Mouse (Mus musculus) megakaryocyte, embryonic 14.5 days (primary cell): ENCODE results near the gene Wdr90. TPM values are rescaled to one million over a fixed set of nuclear protein-coding genes. Genes with fewer than 3 reads are reported as not detected.

Experiments used
- H3K27me3 ChIP-seq: replicated peaks from 2 replicates; pipeline ENCODE3; 2012; ENCODE audit warnings: inconsistent platforms
- H3K36me3 ChIP-seq: replicated peaks from 2 replicates; pipeline ENCODE3; 2012; ENCODE audit warnings: low read length, inconsistent platforms, mixed read lengths
- H3K4me1 ChIP-seq: 2 replicates; pipeline ENCODE4 v1.6.1; 2012; ENCODE audit warnings: inconsistent platforms
- H3K4me3 ChIP-seq: replicated peaks from 2 replicates; pipeline ENCODE3; 2012; ENCODE audit warnings: moderate library complexity, mild to moderate bottlenecking, inconsistent platforms
- H3K9me3 ChIP-seq: 2 replicates; pipeline ENCODE4 v1.6.1; 2012; ENCODE audit warnings: inconsistent platforms
- FLI1 ChIP-seq: IDR thresholded peaks from 2 replicates; pipeline ENCODE4 v1.6.1; 2012; ENCODE audit warnings: low read length, inconsistent platforms, mixed read lengths
- GATA1 ChIP-seq: IDR thresholded peaks from 3 replicates; pipeline ENCODE4 v1.6.1; 2012; ENCODE audit warnings: mixed read lengths, low read length, inconsistent platforms, borderline replicate concordance
- polyA plus RNA-seq: library from polyadenylated mRNA; stranded (reverse); fragments of >175 nt; gene quantifications from 2 replicates; pipeline ENCODE4 v1.2.3, GENCODE M21; 2012; ENCODE audit warnings: low replicate concordance; ENCODE audit not compliant: insufficient read depth

Wdr90 gene
- 6.0 and 10.1 TPM in 2 replicates for polyA plus RNA-seq

DNA sequence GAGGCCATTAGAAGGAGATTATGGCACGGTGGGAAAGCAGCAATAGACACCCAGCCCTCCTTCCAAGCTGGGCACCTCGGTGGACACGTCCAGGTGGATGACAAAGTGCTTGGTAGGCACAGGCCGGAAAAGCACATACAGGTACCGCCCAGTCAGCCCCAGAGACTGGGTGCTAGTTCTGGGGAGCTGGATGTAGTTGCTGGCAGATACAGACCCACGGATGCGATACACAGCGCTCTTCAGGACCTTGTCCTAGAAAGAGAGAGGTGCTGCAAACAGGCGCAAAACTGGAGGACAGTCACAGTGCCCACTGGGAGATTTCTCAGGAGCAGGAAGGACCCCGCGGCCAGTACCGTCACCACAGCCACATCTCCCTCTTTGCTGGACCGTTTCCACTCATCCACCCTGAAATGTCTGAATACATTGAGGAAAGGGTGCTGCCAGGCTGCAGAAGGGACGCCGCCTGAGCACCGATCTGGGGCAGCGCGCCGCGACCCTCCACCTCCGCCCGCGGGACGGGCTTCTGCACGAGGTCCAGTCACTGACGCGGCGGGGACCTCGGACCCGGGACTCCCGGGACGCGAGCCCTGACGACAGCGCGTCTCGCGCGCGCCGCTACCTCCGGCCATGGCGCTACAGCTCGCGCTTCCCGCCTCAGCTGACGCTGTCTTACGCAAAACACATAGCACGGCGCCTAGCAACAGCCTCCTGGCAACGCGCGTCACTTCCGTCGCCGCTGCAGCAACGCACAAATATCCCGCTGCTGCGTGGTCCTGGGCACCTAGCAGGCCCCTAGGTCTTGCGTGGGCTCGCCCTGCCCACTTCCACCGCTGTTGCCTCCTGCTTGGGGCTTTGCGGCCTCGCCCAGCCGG, at the start of gene Wdr90:
Wdr90 (minus strand) TSS at position 670 of the 872 bp plus-strand sequence.
- Histone ChIP-seq H3K4me3 (peak within 1 kb of the TSS; percentile 97), H3K9me3 (no peaks in the 10 kb centered on the region), H3K4me1 (peaks cover 65% of the 10 kb centered on the region), H3K36me3 (peaks cover 36% of the 10 kb centered on the region), H3K27me3 (no peaks in the 10 kb centered on the region)
- TF ChIP-seq FLI1 (no peak), GATA1 (no peak)

DNA sequence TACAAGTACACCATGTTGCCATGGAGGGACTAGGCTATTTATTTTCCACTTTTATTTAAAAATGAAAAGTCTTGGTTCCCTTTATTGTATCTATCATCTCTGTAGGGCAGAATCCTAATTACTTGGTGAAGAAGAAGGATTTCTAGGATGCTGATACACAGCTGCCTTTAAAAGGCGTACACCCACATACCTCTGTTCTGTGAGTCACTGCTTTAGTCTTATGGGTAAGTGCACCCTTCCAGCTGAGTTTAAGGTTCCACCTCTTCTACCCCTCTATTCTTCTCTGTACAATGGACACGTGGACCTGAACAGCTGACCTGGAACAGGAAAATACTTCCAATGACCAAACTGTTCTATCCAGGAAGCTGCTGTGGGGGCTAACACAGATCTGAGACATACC, 46.3 kb upstream of the Wdr90 start:
- peaks cover 45% of the 10 kb centered on the region for H3K36me3 ChIP-seq
- TF ChIP-seq GATA1 (no peak), FLI1 (no peak)
- no peak overlapping the region for H3K4me3 ChIP-seq
- peaks cover 37% of the 10 kb centered on the region for H3K4me1 ChIP-seq
- H3K9me3 ChIP-seq: no peaks in the 10 kb centered on the region
- H3K27me3 ChIP-seq: no peaks in the 10 kb centered on the region

DNA sequence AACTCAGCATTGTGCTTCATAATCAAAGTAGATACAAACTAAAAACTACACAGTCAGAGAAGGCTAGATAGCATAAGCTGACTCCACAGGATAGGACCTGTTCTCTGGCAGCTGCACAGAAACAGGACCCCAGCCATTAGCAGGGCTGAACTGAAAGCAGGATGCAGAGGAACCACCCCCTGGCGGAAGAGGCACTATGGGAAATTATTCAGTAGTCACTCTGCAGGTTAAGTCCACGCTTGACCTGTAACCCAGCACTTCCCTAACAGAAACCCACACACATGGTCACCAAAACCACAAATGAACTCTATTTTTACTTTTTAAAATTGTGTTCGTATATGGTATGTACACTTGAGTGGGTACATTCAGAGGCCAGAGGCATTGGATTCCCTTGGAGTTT, 41.8 kb upstream of the Wdr90 start:
- peak overlapping the region; percentile 18 for H3K4me3 ChIP-seq
- peaks cover 53% of the 10 kb centered on the region for H3K36me3 ChIP-seq
- no peaks in the 10 kb centered on the region for H3K27me3 ChIP-seq
- H3K4me1 ChIP-seq: peaks cover 38% of the 10 kb centered on the region
- TF ChIP-seq GATA1 (no peak), FLI1 (no peak)
- H3K9me3 ChIP-seq: peaks cover 4% of the 10 kb centered on the region; the same call in 1 of the 2 replicates

DNA sequence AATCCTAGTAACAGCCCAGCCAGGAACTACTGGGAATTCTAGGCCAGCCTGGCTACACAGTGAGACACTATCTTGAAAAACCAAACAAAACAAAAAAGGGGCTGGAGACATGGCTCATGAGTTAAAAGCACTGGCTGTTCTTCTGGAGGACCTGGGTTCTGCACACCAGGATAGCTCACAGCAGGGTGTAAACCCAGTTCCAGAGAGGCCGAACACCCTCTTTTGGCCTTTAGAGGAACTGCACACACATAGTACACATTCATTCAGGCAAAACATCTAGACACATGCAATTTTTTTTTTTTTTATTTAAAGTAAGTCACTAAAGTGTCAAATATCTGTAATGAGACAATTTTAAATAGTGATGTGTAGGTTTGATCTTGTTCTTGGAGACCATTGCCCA, 38.9 kb upstream of the Wdr90 start:
- Histone ChIP-seq H3K4me1 (peaks cover 46% of the 10 kb centered on the region), H3K36me3 (peaks cover 35% of the 10 kb centered on the region), H3K9me3 (peaks cover 4% of the 10 kb centered on the region; the same call in 1 of the 2 replicates), H3K27me3 (no peaks in the 10 kb centered on the region), H3K4me3 (no peak overlapping the region)
- TF ChIP-seq GATA1: no peak
- TF ChIP-seq FLI1: no peak

DNA sequence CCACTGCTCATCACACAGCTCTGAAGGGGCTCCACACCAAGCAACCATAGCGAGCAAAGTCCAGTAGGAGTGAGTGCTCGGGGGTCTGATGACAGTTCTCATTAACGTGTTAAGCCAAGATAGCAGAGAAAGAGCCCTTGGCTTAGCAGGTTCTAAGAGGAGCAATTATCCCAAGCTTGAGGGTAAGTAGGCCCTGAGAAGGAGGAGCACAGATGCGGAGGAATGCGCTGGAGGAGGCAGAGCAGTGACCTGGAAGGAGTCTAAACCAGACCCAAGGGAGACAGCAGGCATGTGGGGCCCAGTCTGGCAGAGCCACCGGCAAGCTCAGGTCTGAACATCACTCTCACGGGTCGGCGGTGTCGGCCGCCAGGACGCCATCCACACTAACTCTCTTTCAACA, 34.6 kb upstream of the Wdr90 start:
- Histone ChIP-seq H3K27me3 (no peaks in the 10 kb centered on the region), H3K9me3 (peaks cover 4% of the 10 kb centered on the region; the same call in 1 of the 2 replicates), H3K4me1 (peaks cover 33% of the 10 kb centered on the region), H3K36me3 (peaks cover 30% of the 10 kb centered on the region), H3K4me3 (no peak overlapping the region)
- TF ChIP-seq GATA1 (no peak), FLI1 (no peak)

DNA sequence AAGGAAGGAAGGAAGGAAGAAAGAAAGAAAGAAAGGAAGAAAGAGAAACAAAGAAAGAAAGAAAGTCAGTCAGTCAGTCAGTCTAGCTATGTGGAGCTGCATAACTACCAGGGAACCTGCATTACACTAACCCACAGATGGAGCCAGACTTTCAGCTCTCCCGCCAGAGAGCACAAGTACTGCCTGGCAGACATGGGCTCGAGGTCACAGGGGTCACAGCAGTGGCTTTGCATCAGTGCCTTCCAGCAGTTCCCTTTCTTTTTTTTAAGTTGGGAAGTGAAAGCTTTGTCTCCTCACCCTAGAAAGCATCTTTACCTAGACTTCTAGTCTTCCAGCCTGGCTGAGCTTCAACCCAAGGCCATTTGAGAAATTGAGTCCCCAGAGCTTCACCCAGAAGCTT, 34.1 kb upstream of the Wdr90 start:
- Histone ChIP-seq H3K4me1 (peaks cover 33% of the 10 kb centered on the region), H3K36me3 (peaks cover 30% of the 10 kb centered on the region), H3K27me3 (no peaks in the 10 kb centered on the region), H3K9me3 (0 out of 2 replicates have a peak, but pooled peaks cover under 1% of the 10 kb centered on the region), H3K4me3 (no peak overlapping the region)
- TF ChIP-seq FLI1: no peak
- no peak for TF ChIP-seq GATA1

DNA sequence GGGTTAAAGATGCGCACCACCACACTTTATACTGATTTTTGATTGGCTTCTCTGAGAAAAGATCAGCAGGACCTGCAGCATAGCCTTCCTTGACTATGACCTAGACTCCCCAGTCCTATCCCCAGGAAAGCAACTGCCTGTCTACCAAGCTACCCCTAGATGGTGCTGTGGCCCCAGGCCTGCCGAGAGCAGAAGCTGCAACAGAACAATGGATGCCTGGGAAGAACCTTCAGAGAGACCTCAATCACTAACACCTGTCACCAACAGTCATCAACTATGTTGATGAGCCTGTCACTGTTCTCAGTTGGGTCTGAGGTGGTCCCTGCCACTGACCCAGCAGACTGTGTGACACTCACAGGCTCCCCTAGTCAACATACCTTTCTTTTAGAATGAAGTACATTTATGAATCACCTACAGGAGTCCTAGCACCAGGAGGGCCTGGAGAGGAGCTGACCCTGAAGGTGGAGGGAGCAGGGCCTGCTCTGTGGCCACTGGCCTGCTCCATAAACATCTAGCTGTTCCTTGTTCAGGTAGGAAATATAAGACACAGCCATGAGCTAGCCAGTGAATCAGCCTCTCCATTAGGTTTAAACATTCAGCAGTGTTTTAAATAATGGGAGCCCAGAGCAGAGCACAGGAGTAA, 32.8 kb upstream of the Wdr90 start:
- Histone ChIP-seq H3K27me3 (no peaks in the 10 kb centered on the region), H3K4me1 (peaks cover 25% of the 10 kb centered on the region), H3K36me3 (peaks cover 30% of the 10 kb centered on the region), H3K4me3 (no peak overlapping the region), H3K9me3 (no peaks in the 10 kb centered on the region)
- no peak for TF ChIP-seq FLI1

- TF ChIP-seq GATA1 (no peak), FLI1 (no peak)
- H3K27me3 ChIP-seq: no peaks in the 10 kb centered on the region
- no peak overlapping the region for H3K4me3 ChIP-seq
- no peaks in the 10 kb centered on the region for H3K9me3 ChIP-seq
- H3K4me1 ChIP-seq: peaks cover 28% of the 10 kb centered on the region
- H3K36me3 ChIP-seq: peaks cover 78% of the 10 kb centered on the region
Measured at GRCm38 (mm10) chr17:25888837-25889236, 27.5 kb upstream of the Wdr90 start.

- Histone ChIP-seq H3K27me3 (no peaks in the 10 kb centered on the region), H3K4me1 (peaks cover 30% of the 10 kb centered on the region), H3K36me3 (peaks cover 91% of the 10 kb centered on the region), H3K9me3 (no peaks in the 10 kb centered on the region), H3K4me3 (no peak overlapping the region)
- no peak for TF ChIP-seq FLI1
- TF ChIP-seq GATA1: no peak
Measured at GRCm38 (mm10) chr17:25887467-25887866, 26.2 kb upstream of the Wdr90 start.

DNA sequence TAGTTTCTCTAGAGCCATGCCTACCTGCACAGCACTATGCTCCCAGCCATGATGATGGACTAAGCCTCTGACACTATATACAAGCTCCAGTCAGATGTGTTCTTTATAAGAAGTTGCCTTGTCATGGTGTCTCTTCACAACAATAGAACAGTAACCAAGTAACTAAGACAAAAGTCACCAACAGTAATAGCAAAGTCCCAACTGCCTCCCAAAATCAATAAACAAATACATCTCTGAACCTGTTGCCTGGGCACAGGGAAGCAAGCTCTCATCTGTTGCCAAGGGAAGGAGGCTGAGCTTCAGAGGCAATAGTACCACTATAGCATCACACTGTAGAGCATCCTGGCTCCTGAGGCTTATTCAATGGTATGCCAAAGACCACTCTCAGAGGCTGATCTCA, 25.5 kb upstream of the Wdr90 start:
- Histone ChIP-seq H3K9me3 (no peaks in the 10 kb centered on the region), H3K36me3 (peaks cover 95% of the 10 kb centered on the region), H3K27me3 (no peaks in the 10 kb centered on the region), H3K4me1 (peaks cover 34% of the 10 kb centered on the region), H3K4me3 (no peak overlapping the region)
- no peak for TF ChIP-seq FLI1
- TF ChIP-seq GATA1: no peak
